8 mouse cellular contexts compared by ENCODE assay signal in genomic region chr8:70418954-70419353, GRCm38 (mm10). TPM values are rescaled to one million over a fixed set of nuclear protein-coding genes. Genes with fewer than 3 reads are reported as not detected.
DNase-seq lines count a peak whose midpoint lies in the region; ATAC-seq and TF ChIP-seq lines count a peak whose summit lies in the region.

No protein-coding gene starts in this region.

- no peak for TF ChIP-seq CTCF in kidney, postnatal 0 days (IDR thresholded peaks at IDR 0.05; ENCODE audit: low read depth)
- TF ChIP-seq CTCF in thymus, adult 2 months (IDR thresholded peaks at IDR 0.05; ENCODE audit: borderline replicate concordance, control insufficient read depth, extremely low read depth, insufficient read depth, low read length, poor library complexity), result no peak

- no peak overlapping the region for H3K4me3 ChIP-seq in kidney, postnatal 0 days (replicated peaks; ENCODE audit: low read depth, low read length)
- no peak overlapping the region for H3K4me3 ChIP-seq in embryonic facial prominence, embryonic 11.5 days (ENCODE audit: low read depth, low read length)
- no peak overlapping the region for H3K4me3 ChIP-seq in heart, embryonic 16.5 days (ENCODE audit: low read length)
- no peak overlapping the region for H3K4me3 ChIP-seq in limb, embryonic 13.5 days
- H3K4me3 ChIP-seq in thymus, adult 2 months (ENCODE audit: control insufficient read depth, insufficient read depth, low read length), result no peak overlapping the region

- H3K27me3 ChIP-seq in kidney, postnatal 0 days (ENCODE audit: insufficient read depth, low read length), result no peaks in the 10 kb centered on the region
- H3K27me3 ChIP-seq in embryonic facial prominence, embryonic 11.5 days (ENCODE audit: control insufficient read depth, insufficient read depth, low read length), result no peaks in the 10 kb centered on the region
- no peaks in the 10 kb centered on the region for H3K27me3 ChIP-seq in heart, embryonic 16.5 days (ENCODE audit: control insufficient read depth, insufficient read depth, low read length)
- H3K27me3 ChIP-seq in limb, embryonic 13.5 days, result no peaks in the 10 kb centered on the region
- H3K27me3 ChIP-seq in thymus, adult 2 months (ENCODE audit: control insufficient read depth, insufficient read depth, low read length), result no peaks in the 10 kb centered on the region

- DNase-seq in kidney, postnatal 0 days (ENCODE audit: low spot score), result peak; percentile 54
- DNase-seq in kidney, adult 9 months, result no peak
- peak; percentile 33 for DNase-seq in embryonic facial prominence, embryonic 11.5 days (ENCODE audit: low spot score)
- no peak for DNase-seq in thymus, adult 2 months
- no peak for DNase-seq in c-Kit-positive CD71-positive TER-119-positive erythroid progenitor cells, embryonic 14.5 days (ENCODE audit: low spot score)
- DNase-seq in adrenal gland, postnatal 25 days, result no peak

- no peak overlapping the region for H3K27ac ChIP-seq in kidney, postnatal 0 days
- H3K27ac ChIP-seq in embryonic facial prominence, embryonic 11.5 days (replicated peaks; ENCODE audit: low read depth, low read length), result no peak overlapping the region
- peak overlapping the region; percentile 5 for H3K27ac ChIP-seq in heart, embryonic 16.5 days (ENCODE audit: low read length)
- H3K27ac ChIP-seq in limb, embryonic 13.5 days, result peak overlapping the region; percentile 58; the same call in 1 of the 2 replicates
- no peak overlapping the region for H3K27ac ChIP-seq in thymus, adult 2 months (ENCODE audit: control insufficient read depth, insufficient read depth, low read length)

- no peaks in the 10 kb centered on the region for H3K9me3 ChIP-seq in kidney, postnatal 0 days (replicated peaks; ENCODE audit: low read length)
- no peaks in the 10 kb centered on the region for H3K9me3 ChIP-seq in embryonic facial prominence, embryonic 11.5 days (replicated peaks; ENCODE audit: control insufficient read depth, low read length)
- no peaks in the 10 kb centered on the region for H3K9me3 ChIP-seq in heart, embryonic 16.5 days (replicated peaks; ENCODE audit: control insufficient read depth, low read length)
- H3K9me3 ChIP-seq in limb, embryonic 13.5 days, result no peaks in the 10 kb centered on the region

- 0 out of 2 replicates have a peak, but pooled peaks have one; percentile 36 for ATAC-seq in kidney, postnatal 0 days (replicated peaks; ENCODE audit: low FRiP score, low read depth)
- ATAC-seq in embryonic facial prominence, embryonic 11.5 days (replicated peaks; ENCODE audit: insufficient number of reproducible peaks, low FRiP score, low TSS enrichment, low read depth), result no peak
- peak; percentile 76 for ATAC-seq in heart, embryonic 16.5 days (replicated peaks; ENCODE audit: extremely low read depth, insufficient read depth, low FRiP score)
- peak; percentile 68 for ATAC-seq in limb, embryonic 13.5 days (ENCODE audit: low FRiP score, low read depth)

- H3K4me1 ChIP-seq in kidney, postnatal 0 days (replicated peaks; ENCODE audit: insufficient read depth, low read length), result no peaks in the 10 kb centered on the region; the same call in 1 of the 2 replicates
- no peaks in the 10 kb centered on the region; the same call in 1 of the 2 replicates for H3K4me1 ChIP-seq in embryonic facial prominence, embryonic 11.5 days (ENCODE audit: control insufficient read depth, insufficient read depth, low read length)
- H3K4me1 ChIP-seq in heart, embryonic 16.5 days (ENCODE audit: control insufficient read depth, insufficient read depth, low read length), result peaks cover 25% of the 10 kb centered on the region
- H3K4me1 ChIP-seq in limb, embryonic 13.5 days, result peaks cover 53% of the 10 kb centered on the region
- H3K4me1 ChIP-seq in thymus, adult 2 months (replicated peaks; ENCODE audit: control insufficient read depth, insufficient read depth, low read length), result peaks cover 3% of the 10 kb centered on the region; the same call in 1 of the 2 replicates

- TF ChIP-seq POLR2A in thymus, adult 2 months (IDR thresholded peaks at IDR 0.05; ENCODE audit: control insufficient read depth, extremely low read depth, insufficient read depth, low read length, poor library complexity), result no peak

- H3K4me2 ChIP-seq in kidney, postnatal 0 days (ENCODE audit: low read length), result no peak overlapping the region
- no peak overlapping the region for H3K4me2 ChIP-seq in embryonic facial prominence, embryonic 11.5 days (ENCODE audit: low read depth, low read length)
- no peak overlapping the region for H3K4me2 ChIP-seq in heart, embryonic 16.5 days (ENCODE audit: low read depth, low read length)
- peak overlapping the region; percentile 32 for H3K4me2 ChIP-seq in limb, embryonic 13.5 days (replicated peaks)

- 40% methylated on average over 14 of the region's 14 CpGs for WGBS in kidney, postnatal 0 days
- 64% methylated on average over 14 of the region's 14 CpGs for WGBS in embryonic facial prominence, embryonic 11.5 days
- 22% methylated on average over 14 of the region's 14 CpGs for WGBS in heart, embryonic 16.5 days
- 18% methylated on average over 14 of the region's 14 CpGs for WGBS in limb, embryonic 13.5 days
- 91% methylated on average over 14 of the region's 14 CpGs for WGBS in thymus, adult 2 months

- no peak overlapping the region for H3K9ac ChIP-seq in kidney, postnatal 0 days (ENCODE audit: low read depth, low read length)
- no peak overlapping the region for H3K9ac ChIP-seq in embryonic facial prominence, embryonic 11.5 days (replicated peaks; ENCODE audit: low read length)
- no peak overlapping the region for H3K9ac ChIP-seq in heart, embryonic 16.5 days (ENCODE audit: low read length)
- no peak overlapping the region for H3K9ac ChIP-seq in limb, embryonic 13.5 days

- no peaks in the 10 kb centered on the region for H3K36me3 ChIP-seq in kidney, postnatal 0 days (ENCODE audit: insufficient read depth, low read length)
- H3K36me3 ChIP-seq in embryonic facial prominence, embryonic 11.5 days (replicated peaks; ENCODE audit: control insufficient read depth, insufficient read depth, low read depth, low read length), result no peaks in the 10 kb centered on the region
- no peaks in the 10 kb centered on the region for H3K36me3 ChIP-seq in heart, embryonic 16.5 days (ENCODE audit: control insufficient read depth, insufficient read depth)
- H3K36me3 ChIP-seq in limb, embryonic 13.5 days, result peaks cover 5% of the 10 kb centered on the region; the same call in 1 of the 2 replicates
- H3K36me3 ChIP-seq in thymus, adult 2 months (ENCODE audit: control insufficient read depth, insufficient read depth, low read length), result no peaks in the 10 kb centered on the region

RNA-seq across cellular contexts. Expression of gene Crtc1, which starts 20.4 kb away (rescaled TPM):
- 13.6 and 14.6 TPM in 2 replicates for polyA plus RNA-seq in kidney, postnatal 0 days (2015; fragmentation: Nextera tagmentation; extraction: Ambion mirVana)
- 10.2 and 11.8 TPM in 2 replicates for polyA plus RNA-seq in embryonic facial prominence, embryonic 11.5 days (2014; fragmentation: Nextera tagmentation; extraction: Ambion mirVana)
- 10.2 and 10.7 TPM in 2 replicates for polyA plus RNA-seq in heart, embryonic 16.5 days (2015; fragmentation: Nextera tagmentation; extraction: Ambion mirVana)
- 26.7 and 29.9 TPM in 2 replicates for polyA plus RNA-seq in limb, embryonic 13.5 days (2015; fragmentation: Nextera tagmentation; extraction: Ambion mirVana)
- polyA plus RNA-seq in thymus, adult 2 months (2012; rRNA removed), result 43.9 and 49.0 TPM in 2 replicates
- 23.9 and 28.8 TPM in 2 replicates for total RNA-seq in adrenal gland, postnatal 25 days (2021)

RNA-seq across cellular contexts. Expression of gene Comp, which starts 45.6 kb away (rescaled TPM):
- 0.24 and 0.28 TPM in 2 replicates for polyA plus RNA-seq in kidney, postnatal 0 days (2015; fragmentation: Nextera tagmentation; extraction: Ambion mirVana)
- 0.17 TPM in 1 of 2 replicates, not detected in the other for polyA plus RNA-seq in embryonic facial prominence, embryonic 11.5 days (2014; fragmentation: Nextera tagmentation; extraction: Ambion mirVana)
- 3.0 and 4.3 TPM in 2 replicates for polyA plus RNA-seq in heart, embryonic 16.5 days (2015; fragmentation: Nextera tagmentation; extraction: Ambion mirVana)
- polyA plus RNA-seq in limb, embryonic 13.5 days (2015; fragmentation: Nextera tagmentation; extraction: Ambion mirVana), result 26.4 and 40.8 TPM in 2 replicates
- 4.1 and 4.7 TPM in 2 replicates for polyA plus RNA-seq in thymus, adult 2 months (2012; rRNA removed)
- 0.27 TPM in 1 of 2 replicates, not detected in the other for total RNA-seq in adrenal gland, postnatal 25 days (2021)

RNA-seq across cellular contexts. Expression of gene Klhl26, which starts 57.8 kb away (rescaled TPM):
- polyA plus RNA-seq in kidney, postnatal 0 days (2015; fragmentation: Nextera tagmentation; extraction: Ambion mirVana), result 19.1 and 19.5 TPM in 2 replicates
- polyA plus RNA-seq in embryonic facial prominence, embryonic 11.5 days (2014; fragmentation: Nextera tagmentation; extraction: Ambion mirVana), result 15.4 and 17.9 TPM in 2 replicates
- 9.9 and 12.4 TPM in 2 replicates for polyA plus RNA-seq in heart, embryonic 16.5 days (2015; fragmentation: Nextera tagmentation; extraction: Ambion mirVana)
- polyA plus RNA-seq in limb, embryonic 13.5 days (2015; fragmentation: Nextera tagmentation; extraction: Ambion mirVana), result 29.0 and 30.3 TPM in 2 replicates
- 43.1 and 44.6 TPM in 2 replicates for polyA plus RNA-seq in thymus, adult 2 months (2012; rRNA removed)
- 22.3 and 24.9 TPM in 2 replicates for total RNA-seq in adrenal gland, postnatal 25 days (2021)

Comparison
In these comparisons a context has a peak if more than half of its experiments do, and no peak if none do; other contexts are left out.
1. DNase-seq: peak in kidney, postnatal 0 days (single experiment) and embryonic facial prominence, embryonic 11.5 days (single experiment); none in kidney, adult 9 months (single experiment), thymus, adult 2 months (single experiment), c-Kit-positive CD71-positive TER-119-positive erythroid progenitor cells, embryonic 14.5 days (single experiment) and adrenal gland, postnatal 25 days (single experiment).
2. H3K27ac ChIP-seq: peak in heart, embryonic 16.5 days (single experiment) and limb, embryonic 13.5 days (single experiment); none in kidney, postnatal 0 days (single experiment), embryonic facial prominence, embryonic 11.5 days (single experiment) and thymus, adult 2 months (single experiment).